Mouse (Mus musculus) cerebellum, adult 8-10 months (tissue): ENCODE data around the gene Stx6.

ENCODE experiments used
- DNase-seq: peaks from one replicate; pipeline ENCODE4 v3.0.0; 2022

Gene Stx6

GRCm38 (mm10) chr1:155210011-155210763, 51.7 kb downstream of the Stx6 start:
- DNase-seq, result peak; percentile 65

DNA sequence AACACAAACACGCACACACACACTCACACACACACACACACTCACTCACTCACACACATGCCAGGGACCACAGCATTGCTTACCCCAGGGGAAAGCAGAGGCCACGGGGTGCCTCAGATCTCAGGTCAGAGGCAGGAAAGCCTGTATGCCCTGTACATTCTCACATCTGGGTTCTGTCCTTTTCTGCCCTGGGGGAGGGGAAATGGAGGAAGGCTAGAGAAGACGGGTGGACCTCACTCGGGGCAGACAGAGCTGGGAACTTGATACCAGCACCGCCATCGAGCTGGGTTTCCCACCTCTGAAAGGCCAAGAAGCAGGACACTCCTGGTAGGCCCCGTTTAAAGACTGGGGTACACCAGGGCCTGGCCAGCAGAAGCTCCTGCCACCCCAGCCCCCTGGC, 52.5 kb downstream of the Stx6 start:
- no peak for DNase-seq

- DNase-seq, result no peak
Observed at GRCm38 (mm10) chr1:155212081-155212480, 53.6 kb downstream of the Stx6 start.

- no peak for DNase-seq
Observed at GRCm38 (mm10) chr1:155212493-155212892, 54.0 kb downstream of the Stx6 start.

- DNase-seq, result no peak
Observed at GRCm38 (mm10) chr1:155212936-155213774, 54.6 kb downstream of the Stx6 start.

GRCm38 (mm10) chr1:155213912-155214311, 55.4 kb downstream of the Stx6 start:
- DNase-seq, result no peak

GRCm38 (mm10) chr1:155215066-155215764, 56.7 kb downstream of the Stx6 start:
- DNase-seq, result no peak

DNA sequence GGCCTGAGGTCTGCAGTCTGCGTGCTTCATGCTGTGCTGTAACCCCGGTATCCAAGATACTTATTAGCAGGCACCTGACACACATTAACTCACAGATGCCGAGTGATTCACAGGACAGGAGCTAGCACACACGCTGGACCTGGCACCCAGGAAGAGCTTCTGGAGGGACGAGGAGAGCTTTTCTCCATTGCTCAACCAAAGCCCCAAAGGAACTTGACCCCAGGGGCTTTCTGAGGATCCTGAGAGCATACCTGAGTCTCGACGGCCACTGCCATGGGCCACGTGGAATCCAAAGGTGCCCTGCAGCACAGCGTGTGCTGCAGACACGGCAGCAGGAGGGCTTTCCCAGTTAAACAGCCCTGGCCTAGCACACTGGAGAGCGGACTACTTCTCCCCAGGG, 57.8 kb downstream of the Stx6 start:
- DNase-seq, result no peak

- no peak for DNase-seq
Observed at GRCm38 (mm10) chr1:155216844-155217243, 58.3 kb downstream of the Stx6 start.

DNA sequence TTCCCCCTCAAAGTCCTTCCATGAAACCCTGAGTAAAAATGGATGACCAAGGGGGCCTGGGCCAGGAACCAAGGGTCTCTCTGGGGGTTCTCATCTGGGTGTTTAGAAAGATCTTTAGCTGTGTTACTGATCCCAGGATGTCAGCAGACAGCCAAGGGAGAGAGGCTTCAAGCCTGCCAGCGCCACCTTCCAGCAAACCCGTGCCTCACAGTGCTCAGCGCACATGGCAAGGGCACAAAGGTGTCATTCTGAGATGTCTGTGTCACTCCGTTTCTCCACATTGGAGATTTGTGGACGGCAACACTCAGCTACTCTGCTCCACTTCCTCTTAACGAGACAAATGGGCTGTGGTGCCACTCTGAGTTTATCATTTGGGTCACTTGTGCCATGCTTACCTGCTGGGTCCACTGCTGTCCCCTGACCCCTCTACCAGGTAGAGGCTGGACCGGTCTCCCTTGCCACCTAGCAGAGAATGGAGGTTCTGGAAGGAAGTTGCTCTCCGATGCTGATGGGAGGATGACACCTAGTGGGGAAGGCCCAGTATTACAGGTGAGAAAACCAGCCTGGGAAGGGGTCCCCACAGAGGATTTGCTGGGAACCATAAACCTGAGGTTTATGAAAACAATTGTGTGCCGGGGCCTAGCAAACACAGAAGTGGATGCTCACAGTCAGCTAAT, 59.5 kb downstream of the Stx6 start:
- peak; percentile 74 for DNase-seq

DNA sequence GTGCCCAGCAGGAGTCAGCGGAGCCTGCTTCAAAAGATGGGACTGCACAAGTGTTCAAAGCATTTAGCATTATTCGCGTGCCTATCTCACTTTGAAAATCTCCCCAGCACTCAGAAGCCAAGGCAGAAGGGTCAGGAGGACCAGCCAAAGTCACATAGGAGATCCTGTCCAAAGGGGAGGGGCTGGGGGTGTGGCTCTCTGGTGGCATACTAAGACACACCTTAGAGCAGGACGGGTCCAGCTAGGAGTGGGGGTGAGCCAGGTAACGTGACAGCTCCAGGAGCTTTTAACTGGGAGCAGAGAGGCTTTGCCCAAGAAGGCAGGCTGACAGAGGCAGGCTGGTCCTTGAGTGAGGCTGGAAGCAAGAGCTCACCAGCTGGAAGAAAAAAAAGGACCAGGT, 60.4 kb downstream of the Stx6 start:
- no peak for DNase-seq

- no peak for DNase-seq
Observed at GRCm38 (mm10) chr1:155222101-155222669, 63.7 kb downstream of the Stx6 start.

DNA sequence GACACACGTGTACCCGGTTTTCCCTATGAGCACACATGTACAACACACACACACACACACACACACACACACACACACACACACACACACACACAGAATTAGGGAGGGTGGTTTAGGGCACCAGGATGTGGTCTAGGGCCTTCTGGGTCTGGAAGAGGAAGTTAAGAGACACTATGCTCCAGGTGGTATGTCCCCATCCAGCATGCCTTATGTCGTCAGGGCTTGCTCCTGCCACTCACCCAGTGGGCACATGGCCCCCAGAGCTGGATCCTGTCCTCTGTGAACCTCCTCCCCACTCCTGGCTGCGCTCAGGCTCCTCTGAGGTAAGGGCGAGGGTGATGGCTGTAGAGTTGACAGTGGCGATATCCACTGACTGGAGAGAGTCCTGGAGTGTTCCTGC, 64.5 kb downstream of the Stx6 start:
- DNase-seq, result no peak

- DNase-seq, result peak; percentile 85
Observed at GRCm38 (mm10) chr1:155223849-155224554, 65.5 kb downstream of the Stx6 start.

DNA sequence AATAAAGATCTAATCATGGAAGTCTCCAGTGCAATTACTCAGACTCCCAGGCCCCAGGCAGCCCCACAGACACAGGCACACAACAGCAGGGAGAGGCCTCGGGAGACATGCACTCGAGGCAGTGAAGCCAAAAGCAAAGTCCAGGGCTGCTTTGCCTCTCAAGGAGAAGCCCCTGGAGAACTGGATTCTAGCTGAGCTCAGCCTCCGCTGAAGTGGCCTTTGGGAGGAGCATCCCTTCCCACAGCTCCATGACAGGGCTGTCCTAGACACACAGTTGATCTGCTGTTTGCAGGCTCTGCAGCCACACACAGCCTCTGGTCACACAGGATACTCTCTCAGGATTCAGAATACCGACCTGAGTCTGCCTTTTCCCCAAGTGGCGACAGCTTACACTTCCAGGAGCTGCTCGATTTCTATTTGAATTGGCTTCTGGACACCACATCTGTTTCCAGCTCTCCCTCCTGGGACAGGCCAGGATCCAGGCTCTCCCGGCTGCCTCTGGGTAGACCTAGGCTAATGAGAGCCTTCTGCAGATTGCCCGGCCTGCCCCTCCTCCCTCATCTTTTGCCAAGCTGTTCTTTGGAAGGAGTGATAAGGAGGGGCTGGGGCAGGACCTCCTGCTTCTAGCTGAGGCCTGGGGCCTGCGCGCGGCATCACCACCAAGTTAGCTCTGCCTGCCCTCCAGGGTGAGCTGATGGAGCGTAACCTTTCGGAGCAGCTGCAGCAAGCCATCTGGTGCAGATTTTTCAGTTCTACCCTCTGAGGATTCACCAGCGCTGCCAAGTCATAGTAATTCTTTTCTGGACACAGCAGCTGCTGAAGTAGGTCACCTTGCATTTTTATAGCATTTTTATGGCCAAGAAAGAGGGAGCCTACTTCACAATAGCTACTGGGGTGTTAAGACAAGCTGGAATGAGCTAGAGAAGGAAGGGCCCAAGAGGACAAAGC, 71.2 kb downstream of the Stx6 start:
- DNase-seq, result no peak

GRCm38 (mm10) chr1:155232385-155232784, 73.9 kb downstream of the Stx6 start:
- DNase-seq, result no peak

- peak; percentile 42 for DNase-seq
Observed at GRCm38 (mm10) chr1:155232786-155233185, 74.3 kb downstream of the Stx6 start.

DNA sequence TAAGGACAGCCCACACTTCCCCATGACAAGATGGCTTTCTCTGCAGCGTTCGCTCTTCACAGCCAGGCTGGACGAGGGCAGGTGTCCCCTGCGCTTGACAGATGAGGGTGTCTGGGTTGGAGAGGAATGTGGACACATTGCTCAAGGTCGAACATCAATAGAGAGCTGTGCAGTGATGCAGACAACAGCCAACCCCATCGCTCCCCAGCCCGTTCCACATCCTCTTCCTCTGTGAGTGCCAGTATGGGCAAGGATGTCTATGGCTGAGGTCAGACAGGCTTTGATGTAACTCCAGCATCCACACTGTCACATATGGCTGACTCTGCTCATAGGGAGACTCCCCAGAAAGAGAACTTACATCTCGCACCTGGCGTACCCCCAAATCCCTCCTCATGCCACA, 74.9 kb downstream of the Stx6 start:
- no peak for DNase-seq

GRCm38 (mm10) chr1:155233931-155234607, 75.6 kb downstream of the Stx6 start:
- peak; percentile 50 for DNase-seq

GRCm38 (mm10) chr1:155235641-155236040, 77.1 kb downstream of the Stx6 start:
- no peak for DNase-seq
